Mouse (Mus musculus): ENCODE results near the gene Mt4.
"Not testable (repeated sequence)": the region's sequence is repeated elsewhere in the genome, so short reads cannot be mapped to it uniquely, and the experiment has no call there.

The Mt4 gene

DNA sequence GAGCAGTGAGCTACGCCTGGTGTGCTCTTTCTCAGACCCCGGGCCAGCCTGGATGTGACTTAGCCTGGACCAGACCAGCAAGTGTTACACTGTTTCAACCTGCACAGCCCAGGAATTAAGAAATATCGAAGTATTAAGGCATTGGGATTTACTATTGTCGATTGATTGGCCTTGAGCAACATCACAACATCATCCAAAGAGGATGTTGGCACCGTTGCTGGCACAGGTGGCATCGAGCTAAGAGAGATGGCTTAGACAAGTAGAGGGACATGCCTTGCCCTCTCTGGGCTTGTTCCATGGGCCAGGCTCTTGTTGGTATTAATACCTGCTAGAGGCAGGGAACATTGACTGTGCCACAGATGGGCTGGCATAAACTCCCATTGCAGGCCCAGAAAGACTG lies 1.4 kb upstream of the Mt4 start:
- no peak for DNase-seq

GRCm38 (mm10) chr8:94136192-94136591 lies 805 bp upstream of the Mt4 start:
- no peak for DNase-seq

DNA sequence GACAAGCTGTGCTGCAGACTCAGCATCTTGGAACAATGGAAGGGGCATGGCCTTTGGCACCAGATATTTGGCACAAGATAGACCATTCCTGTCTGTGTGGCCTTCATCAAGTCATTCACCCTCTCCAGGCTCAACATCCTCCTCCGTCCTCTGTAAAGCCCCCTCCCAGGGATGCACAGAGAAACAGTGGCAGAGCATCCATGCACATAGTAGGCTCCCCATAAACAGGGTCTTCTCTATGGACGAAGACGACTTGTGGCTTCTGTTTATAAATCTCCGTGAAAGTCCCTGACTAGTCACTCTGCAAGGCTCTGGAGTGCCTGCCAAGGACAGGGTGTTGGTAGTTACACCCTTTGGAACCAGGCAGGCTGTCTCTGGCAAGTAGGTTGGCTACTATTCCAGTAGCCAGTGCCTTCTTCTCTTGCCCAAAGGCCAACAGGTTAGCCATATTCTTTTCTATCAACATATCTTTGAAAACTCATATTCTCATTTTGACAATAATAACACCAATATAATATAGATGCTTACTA lies 3.3 kb downstream of the Mt4 start:
- no peak for DNase-seq

DNA sequence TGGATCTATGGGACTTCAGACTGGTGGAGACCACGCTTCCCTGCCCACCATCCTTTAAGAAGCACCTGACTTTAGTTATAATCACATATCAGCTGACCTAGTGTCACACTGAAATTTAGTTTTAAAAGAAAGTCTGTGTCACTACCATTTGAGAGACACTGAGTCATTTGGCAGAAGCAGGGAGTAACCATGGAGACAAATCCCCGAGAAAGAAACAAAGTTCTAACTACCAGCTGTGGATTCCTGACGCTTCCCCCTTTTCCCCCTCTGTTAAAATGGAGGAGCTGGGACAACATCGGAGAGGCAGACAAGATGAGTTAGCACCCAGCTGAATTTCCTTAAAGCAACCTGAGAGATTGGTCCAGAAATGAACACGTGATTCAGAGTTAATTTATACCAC lies 11.2 kb downstream of the Mt4 start:
- DNase-seq, result no peak

GRCm38 (mm10) chr8:94150925-94151324 lies 13.9 kb downstream of the Mt4 start:
- DNase-seq, result no peak

GRCm38 (mm10) chr8:94152513-94153300 lies 15.7 kb downstream of the Mt4 start, which contains the start of gene Mt3:
TSS of gene Mt3 (plus strand) at chr8:94152607.
- peak; percentile 29 to 49 for DNase-seq

DNA sequence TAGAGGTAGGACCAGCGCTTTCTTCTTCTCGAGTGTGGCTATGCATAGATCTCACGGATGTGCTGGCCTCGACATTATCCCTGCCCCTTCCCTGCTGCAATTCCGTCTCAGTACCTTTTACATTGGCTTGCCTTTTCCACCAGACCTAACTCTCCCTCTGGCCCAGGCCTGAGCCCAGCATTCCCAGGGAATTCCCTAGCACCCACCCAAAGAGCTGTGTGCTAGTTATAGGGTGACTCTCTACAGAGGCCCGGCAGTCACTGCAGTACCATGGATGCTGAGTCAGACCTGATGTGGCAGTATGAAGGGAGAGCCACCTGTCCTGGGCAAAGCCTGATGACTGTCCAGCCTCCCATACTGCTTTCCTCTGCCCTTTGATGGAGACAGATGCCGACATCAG lies 16.5 kb downstream of the Mt4 start:
- DNase-seq, result no peak

- no peak for DNase-seq
These were observed 17.5 kb downstream of the Mt4 start for GRCm38 (mm10) chr8:94154537-94154936.

DNA sequence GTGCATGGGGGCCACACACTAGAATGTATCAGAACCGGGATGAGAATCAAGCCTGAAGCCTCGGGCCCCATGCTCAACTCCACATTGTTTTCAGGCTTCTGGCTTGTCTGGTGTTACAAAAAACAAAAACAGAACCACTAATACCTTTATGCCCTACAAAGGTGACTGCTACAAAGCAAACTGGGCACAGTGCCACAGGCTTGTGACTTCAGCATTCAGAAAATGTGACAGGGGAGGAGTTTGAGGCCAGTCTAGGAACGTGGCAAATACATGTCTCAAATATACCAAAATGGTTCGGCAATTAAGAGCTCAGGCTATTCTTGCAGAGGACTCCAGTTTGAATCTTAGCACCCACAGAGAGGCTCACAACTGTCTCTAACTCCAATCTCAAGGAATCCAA lies 19.1 kb downstream of the Mt4 start:
- no peak for DNase-seq

DNA sequence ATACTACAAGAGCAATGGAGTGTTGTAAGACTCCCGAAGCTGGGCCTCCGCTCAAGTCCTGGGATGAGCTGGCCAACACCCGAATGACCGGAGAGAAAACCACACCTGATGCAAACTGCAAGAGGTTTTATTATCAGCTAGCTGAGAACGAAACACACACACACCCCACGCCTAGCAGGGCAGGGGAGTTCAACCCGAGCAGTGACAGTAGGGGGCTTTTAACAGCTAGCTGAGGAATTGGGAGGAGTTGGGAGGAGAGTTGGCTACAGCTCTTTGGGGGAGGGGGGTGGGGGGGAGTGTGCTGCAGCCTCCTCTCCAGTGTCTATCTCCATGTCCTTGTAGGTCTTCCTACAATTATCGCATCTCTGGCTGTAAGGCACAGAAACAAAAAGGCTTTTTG lies 28.8 kb downstream of the Mt4 start:
- DNase-seq, result not testable (repeated sequence)

- DNase-seq, result peak; percentile 79 to 89
These were observed 30.2 kb downstream of the Mt4 start for GRCm38 (mm10) chr8:94167244-94167643.

DNA sequence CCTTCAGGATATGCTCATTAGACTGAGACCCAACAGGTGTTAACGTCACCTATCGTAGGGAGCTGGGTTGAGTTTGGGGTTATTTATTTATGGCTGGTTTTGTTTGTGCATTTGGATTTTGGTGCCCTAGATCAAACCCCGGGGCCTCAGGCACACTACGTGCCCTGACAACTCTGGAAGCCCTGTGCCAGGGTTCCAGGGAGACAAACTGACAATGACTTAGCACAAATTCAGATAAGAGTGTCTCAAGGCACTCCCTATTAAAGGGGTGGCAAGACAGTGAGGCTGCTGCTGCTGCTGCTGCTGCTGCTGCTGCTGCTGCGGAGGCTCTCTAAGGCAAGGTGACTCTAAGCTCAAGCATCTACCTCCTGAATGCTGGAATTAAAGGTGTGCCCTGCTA lies 32.5 kb downstream of the Mt4 start:
- no peak for DNase-seq

GRCm38 (mm10) chr8:94171321-94171755 lies 34.3 kb downstream of the Mt4 start:
- DNase-seq, result peak; percentile 18 to 46

DNA sequence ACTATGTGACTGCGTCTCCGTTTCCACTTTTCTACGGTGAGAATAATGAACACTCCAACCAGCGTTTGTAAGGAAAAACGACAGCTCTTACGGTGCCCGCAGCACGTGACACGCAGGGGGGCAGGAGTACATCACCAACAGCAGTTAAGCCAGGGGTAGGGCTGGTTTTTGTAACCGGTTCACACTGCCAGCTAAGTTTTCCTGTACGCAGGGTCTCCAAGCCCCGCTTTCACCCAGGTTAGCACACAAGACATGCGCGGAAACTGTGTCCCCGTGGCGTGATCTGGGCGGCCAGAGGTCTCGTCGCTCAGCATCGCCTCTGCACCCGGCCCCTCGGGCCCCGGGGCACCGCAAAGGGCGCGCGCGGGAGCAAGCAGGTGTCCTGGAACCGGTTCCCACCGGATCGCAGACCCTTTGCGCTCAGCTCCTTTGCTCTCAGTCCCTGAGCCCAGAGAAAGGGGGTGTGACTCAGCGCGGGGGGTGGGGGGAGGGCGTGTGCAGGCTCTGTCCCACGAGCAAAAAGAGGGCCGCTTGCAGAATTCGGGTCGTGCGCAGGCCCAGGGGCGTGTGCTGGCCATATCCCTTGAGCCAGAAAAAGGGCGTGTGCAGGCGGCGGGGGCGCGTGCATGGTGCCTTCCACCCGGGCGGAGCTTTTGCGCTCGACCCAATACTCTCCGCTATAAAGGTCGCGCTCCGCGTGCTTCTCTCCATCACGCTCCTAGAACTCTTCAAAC lies 35.2 kb downstream of the Mt4 start, which contains the start of gene Mt2:
TSS of gene Mt2 (plus strand) at position 590 of the 734 bp plus-strand sequence.
- peak; percentile 76 to 88 for DNase-seq

- peak in 1 of 2 experiments; percentile 26 for DNase-seq
These were observed 36.1 kb downstream of the Mt4 start for GRCm38 (mm10) chr8:94172809-94173732.

GRCm38 (mm10) chr8:94173848-94174403 lies 36.9 kb downstream of the Mt4 start:
- no peak for DNase-seq

DNA sequence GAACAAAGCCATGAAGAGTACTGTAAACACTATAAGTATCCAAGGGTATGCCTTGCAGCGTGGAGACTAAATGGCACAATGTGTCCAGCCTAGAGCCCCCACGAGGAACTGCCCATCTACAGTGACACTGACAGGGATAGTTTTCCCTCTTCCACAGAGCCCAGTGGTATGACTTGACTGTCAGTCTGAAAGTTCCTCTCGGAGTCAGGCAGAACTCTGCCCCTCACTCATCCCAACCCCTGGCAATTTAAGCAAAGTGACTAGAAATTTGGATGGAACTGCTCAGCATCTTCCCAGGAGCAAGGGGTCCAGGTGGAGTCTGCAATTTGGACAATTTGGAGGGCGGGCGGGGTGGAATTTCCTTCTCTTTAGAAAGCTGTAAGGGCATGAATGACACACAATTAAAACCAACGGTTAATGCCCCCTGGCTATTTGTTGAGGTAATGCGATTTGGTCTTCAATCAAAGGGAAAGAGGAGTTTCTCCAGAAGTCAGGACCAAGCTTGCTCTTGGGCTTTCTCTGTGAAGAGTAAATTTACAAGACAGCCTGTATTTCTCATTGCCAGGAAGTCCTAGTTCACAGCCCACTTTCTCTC lies 37.7 kb downstream of the Mt4 start:
- DNase-seq, result no peak

GRCm38 (mm10) chr8:94177716-94178390 lies 40.9 kb downstream of the Mt4 start:
- DNase-seq, result no peak

DNA sequence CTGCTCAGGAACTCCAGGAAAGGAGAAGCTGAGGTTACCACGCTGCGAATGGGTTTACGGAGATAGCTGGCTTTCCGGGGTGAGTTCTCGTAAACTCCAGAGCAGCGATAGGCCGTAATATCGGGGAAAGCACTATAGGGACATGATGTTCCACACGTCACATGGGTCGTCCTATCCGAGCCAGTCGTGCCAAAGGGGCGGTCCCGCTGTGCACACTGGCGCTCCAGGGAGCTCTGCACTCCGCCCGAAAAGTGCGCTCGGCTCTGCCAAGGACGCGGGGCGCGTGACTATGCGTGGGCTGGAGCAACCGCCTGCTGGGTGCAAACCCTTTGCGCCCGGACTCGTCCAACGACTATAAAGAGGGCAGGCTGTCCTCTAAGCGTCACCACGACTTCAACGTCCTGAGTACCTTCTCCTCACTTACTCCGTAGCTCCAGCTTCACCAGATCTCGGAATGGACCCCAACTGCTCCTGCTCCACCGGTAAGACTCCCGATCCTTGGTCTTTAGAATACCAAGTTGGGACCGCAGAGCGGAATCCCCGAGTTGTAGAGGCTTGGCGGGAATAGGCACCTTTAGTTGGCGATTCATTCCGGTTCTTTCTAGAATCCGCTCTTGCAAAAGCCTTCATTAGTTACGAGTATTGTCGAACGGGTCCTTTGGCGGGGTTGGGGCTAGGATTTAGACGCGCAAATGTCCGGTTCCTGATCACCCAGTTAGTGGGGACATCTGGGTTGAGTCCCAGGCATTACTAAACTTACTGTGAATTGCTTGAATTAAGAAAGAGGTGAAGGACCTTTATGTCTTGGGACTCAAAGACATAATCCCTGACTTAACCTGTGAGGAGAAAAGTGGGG lies 42.1 kb downstream of the Mt4 start, which contains the start of gene Mt1:
TSS of gene Mt1 (plus strand) at position 226 of the 856 bp plus-strand sequence.
- DNase-seq, result peak; percentile 89 to 93

All from lung, postnatal 4 days (tissue).